Mouse (Mus musculus) ES-E14 (cell line): Measurements from ENCODE around the gene Tacc2. TPM values are rescaled to one million over a fixed set of nuclear protein-coding genes. Genes with fewer than 3 reads are reported as not detected.

Experiments
- DNase-seq: peaks from one replicate; pipeline ENCODE4 v3.0.0-alpha.2; 2013; ENCODE audit warnings: low read depth, low spot score
- H3K27ac ChIP-seq: 2 replicates; pipeline ENCODE4 v1.5.1; 2012; ENCODE audit warnings: low read depth, mild to moderate bottlenecking, low read length, moderate library complexity, mixed read lengths; ENCODE audit not compliant: poor library complexity, insufficient read depth, severe bottlenecking
- H3K36me3 ChIP-seq: 2 replicates; pipeline ENCODE4 v1.6.1; 2012; ENCODE audit warnings: mild to moderate bottlenecking, low read length, moderate library complexity, mixed read lengths; ENCODE audit not compliant: control insufficient read depth, poor library complexity, insufficient read depth, severe bottlenecking
- H3K4me1 ChIP-seq, 2 experiments: fragments of 150-350 bp in 1 of 2; sonication (generic) in 1 of 2; 2 replicates each; pipeline ENCODE4 v1.6.1; 2012; ENCODE audit warnings: low read length in 2 of 2, mild to moderate bottlenecking in 1 of 2, mixed read lengths in 1 of 2; ENCODE audit not compliant: control insufficient read depth in 2 of 2, insufficient read depth in 2 of 2, poor library complexity in 1 of 2
- H3K4me3 ChIP-seq, 2 experiments: fragments of 150-350 bp in 1 of 2; sonication (generic) in 1 of 2; 2 replicates each; pipeline ENCODE4 v1.5.1; 2012; ENCODE audit warnings: low read length in 2 of 2, low read depth in 1 of 2, mild to moderate bottlenecking in 1 of 2, mixed read lengths in 1 of 2; ENCODE audit not compliant: insufficient read depth in 1 of 2, poor library complexity in 1 of 2, severe bottlenecking in 1 of 2
- H3K9ac ChIP-seq: 2 replicates; pipeline ENCODE4 v1.6.1; 2012; ENCODE audit warnings: low read depth, mild to moderate bottlenecking, low read length, mixed read lengths; ENCODE audit not compliant: poor library complexity, insufficient read depth, severe bottlenecking
- H3K9me3 ChIP-seq: fragments of 150-350 bp; sonication (generic); 2 replicates; pipeline ENCODE4 v1.6.1; 2012; ENCODE audit warnings: low read depth, mild to moderate bottlenecking, low read length; ENCODE audit not compliant: control insufficient read depth, insufficient read depth
- CHD2 ChIP-seq: IDR thresholded peaks from 2 replicates; pipeline ENCODE4 v1.6.1; 2014; ENCODE audit warnings: mild to moderate bottlenecking, low read depth, low read length, inconsistent platforms
- HCFC1 ChIP-seq: IDR thresholded peaks from 2 replicates; pipeline ENCODE4 v1.6.1; 2012; ENCODE audit warnings: low read length, inconsistent platforms, borderline replicate concordance; ENCODE audit not compliant: insufficient read depth
- MAFK ChIP-seq: IDR thresholded peaks from 2 replicates; pipeline ENCODE4 v1.6.1; 2014; ENCODE audit warnings: mild to moderate bottlenecking, low read depth, low read length, inconsistent platforms; ENCODE audit not compliant: insufficient read depth
- ZC3H11A ChIP-seq: IDR thresholded peaks from 2 replicates; pipeline ENCODE4 v1.6.1; 2012; ENCODE audit warnings: low read depth, mild to moderate bottlenecking, inconsistent platforms, low read length, borderline replicate concordance
- ZNF384 ChIP-seq: IDR thresholded peaks from 2 replicates; pipeline ENCODE4 v1.6.1; 2012; ENCODE audit warnings: low read depth, low read length, inconsistent platforms
- in situ Hi-C, 2 experiments: fragments of 600-800 bp; cut with MboI; formaldehyde crosslinking; loops; one replicate each; pipeline ENCODE4 v1.15.1; 2025; ENCODE audit warnings: low sequenced_read_pairs in 2 of 2, inconsistent platforms in 1 of 2; ENCODE audit not compliant: unreplicated experiment in 2 of 2
- total RNA-seq: library from RNA; depleted of rRNA; stranded (reverse); fragments of 300-350 nt; gene quantifications from 2 replicates; pipeline ENCODE4 v1.2.3, GENCODE M21; 2012; rRNA removed

The Tacc2 gene
- total RNA-seq, 1 experiment: 23.2 TPM

DNA sequence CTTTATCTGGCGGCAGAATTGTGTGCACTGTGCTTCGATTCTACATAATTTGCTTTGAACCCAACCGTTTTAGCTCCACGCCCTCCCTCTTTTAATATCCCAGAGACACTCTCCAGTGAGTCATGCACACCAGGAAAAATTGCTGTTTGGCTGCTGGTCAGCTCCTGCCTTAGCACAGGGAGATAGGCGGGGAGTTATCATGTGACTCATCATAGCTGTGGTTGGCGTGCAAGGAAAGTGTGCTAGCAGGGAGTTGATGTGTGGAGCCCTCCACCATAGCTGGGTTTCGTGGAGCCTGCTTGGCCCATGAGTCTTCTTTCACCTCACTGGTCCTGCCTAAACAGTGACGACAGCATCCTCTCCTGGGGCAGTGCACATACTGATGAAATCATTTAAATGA, 230.5 kb downstream of the Tacc2 start:
- DNase-seq: no peak
- TF ChIP-seq CHD2 (no peak), MAFK (no peak), ZC3H11A (no peak), ZNF384 (no peak), HCFC1 (no peak)
- H3K27ac ChIP-seq: no peak overlapping the region

GRCm38 (mm10) chr7:130808694-130809093, 231.5 kb downstream of the Tacc2 start:
- Histone ChIP-seq H3K4me1 (0 out of 4 replicates have a peak, but pooled peaks cover 0 to 3% of the 10 kb centered on the region in 2 experiments), H3K27ac (no peak overlapping the region), H3K36me3 (no peaks in the 10 kb centered on the region), H3K4me3 (peak overlapping the region in 1 of 2 experiments; percentile 34; a peak in 1 of 4 replicates), H3K9ac (no peak overlapping the region), H3K9me3 (no peaks in the 10 kb centered on the region)
- DNase-seq: no peak
- in situ Hi-C loops: no loop called here
- TF ChIP-seq MAFK: no peak
- TF ChIP-seq CHD2: no peak
- TF ChIP-seq HCFC1: no peak
- TF ChIP-seq ZC3H11A: no peak
- no peak for TF ChIP-seq ZNF384

More for the DNA sequence above, 230.5 kb downstream of the Tacc2 start:
- H3K4me1 ChIP-seq: 0 out of 4 replicates have a peak, but pooled peaks cover 0 to 3% of the 10 kb centered on the region in 2 experiments
- no peak overlapping the region for H3K9ac ChIP-seq
- no peak overlapping the region for H3K4me3 ChIP-seq
- no peaks in the 10 kb centered on the region for H3K9me3 ChIP-seq
- in situ Hi-C loops: no loop called here
- no peaks in the 10 kb centered on the region for H3K36me3 ChIP-seq

DNA sequence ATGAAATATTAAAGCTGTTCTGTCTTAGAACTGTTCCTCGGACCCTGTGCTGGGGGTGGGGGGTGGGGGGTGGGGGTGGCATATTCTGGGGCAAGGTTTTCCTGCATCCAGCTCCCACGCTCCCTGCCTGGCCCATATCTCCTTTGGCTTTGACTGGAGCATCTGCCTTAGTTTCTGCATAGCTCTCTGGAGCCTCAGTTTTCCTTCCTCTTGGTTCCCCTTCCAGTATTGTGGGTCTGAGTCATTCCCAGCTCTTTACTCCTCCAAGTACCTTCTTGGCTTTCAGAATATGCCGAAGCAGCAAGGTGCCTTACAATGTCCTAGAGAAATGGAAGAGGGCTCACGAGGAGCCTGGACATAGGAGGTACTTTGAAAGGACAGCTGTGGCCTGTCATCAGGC, 233.0 kb downstream of the Tacc2 start:
- no peak overlapping the region for H3K27ac ChIP-seq
- TF ChIP-seq ZC3H11A (no peak), HCFC1 (no peak), CHD2 (no peak), ZNF384 (no peak), MAFK (no peak)
- 0 out of 4 replicates have a peak, but pooled peaks cover 0 to 3% of the 10 kb centered on the region in 2 experiments for H3K4me1 ChIP-seq
- H3K9me3 ChIP-seq: no peaks in the 10 kb centered on the region
- DNase-seq: no peak
- H3K4me3 ChIP-seq: no peak overlapping the region
- no peaks in the 10 kb centered on the region for H3K36me3 ChIP-seq
- no peak overlapping the region for H3K9ac ChIP-seq
- in situ Hi-C loops: no loop called here

- H3K36me3 ChIP-seq: no peaks in the 10 kb centered on the region
- DNase-seq: no peak
- TF ChIP-seq MAFK (no peak), CHD2 (no peak), ZNF384 (no peak), ZC3H11A (no peak), HCFC1 (no peak)
- peak overlapping the region; percentile 39 to 64; a peak in 3 of 4 replicates for H3K4me3 ChIP-seq
- no peak overlapping the region for H3K27ac ChIP-seq
- H3K4me1 ChIP-seq: 0 out of 4 replicates have a peak, but pooled peaks cover 0 to 3% of the 10 kb centered on the region in 2 experiments
- H3K9ac ChIP-seq: peak overlapping the region; percentile 67; the same call in 1 of the 2 replicates
- in situ Hi-C loops: no loop called here
- H3K9me3 ChIP-seq: no peaks in the 10 kb centered on the region
Measured at GRCm38 (mm10) chr7:130812407-130812806, 235.2 kb downstream of the Tacc2 start.

Other genes starting within 250 kb of the Tacc2 start
- gene Ate1, start 57.1 kb upstream of the Tacc2 start, total RNA-seq: 22.8 and 25.7 TPM in 2 replicates
- 72.0 and 90.9 TPM in 2 replicates for gene Nsmce4a, start 4.3 kb upstream of the Tacc2 start, total RNA-seq
- gene Btbd16, start 196.6 kb downstream of the Tacc2 start, total RNA-seq: 0.09 TPM in 1 of 2 replicates, not detected in the other